Mouse (Mus musculus): Measurements from ENCODE around the gene Ccdc85c.

Gene Ccdc85c

DNA sequence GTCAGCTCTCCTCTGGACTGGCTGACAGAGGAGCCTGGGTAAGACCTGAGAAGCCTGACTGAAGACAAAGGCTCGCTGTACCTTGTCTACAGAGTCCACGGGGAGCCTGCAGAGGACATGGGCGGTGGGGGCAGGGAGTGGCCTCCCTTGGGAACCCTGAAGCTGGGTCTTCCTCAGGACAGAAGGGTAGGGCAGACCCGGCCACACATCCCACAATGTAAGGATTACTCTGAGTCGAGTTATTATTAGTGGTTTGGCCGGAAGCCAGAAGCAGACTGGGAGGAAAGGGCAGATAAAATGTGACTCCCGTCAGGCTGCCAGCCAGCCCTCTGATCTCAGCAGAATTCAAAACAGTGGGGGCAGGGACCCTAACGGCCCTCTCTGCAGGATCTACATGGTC lies 30.4 kb downstream of the Ccdc85c start:
- ATAC-seq (ENCODE audit: insufficient number of reproducible peaks, low FRiP score, low TSS enrichment), result no peak

DNA sequence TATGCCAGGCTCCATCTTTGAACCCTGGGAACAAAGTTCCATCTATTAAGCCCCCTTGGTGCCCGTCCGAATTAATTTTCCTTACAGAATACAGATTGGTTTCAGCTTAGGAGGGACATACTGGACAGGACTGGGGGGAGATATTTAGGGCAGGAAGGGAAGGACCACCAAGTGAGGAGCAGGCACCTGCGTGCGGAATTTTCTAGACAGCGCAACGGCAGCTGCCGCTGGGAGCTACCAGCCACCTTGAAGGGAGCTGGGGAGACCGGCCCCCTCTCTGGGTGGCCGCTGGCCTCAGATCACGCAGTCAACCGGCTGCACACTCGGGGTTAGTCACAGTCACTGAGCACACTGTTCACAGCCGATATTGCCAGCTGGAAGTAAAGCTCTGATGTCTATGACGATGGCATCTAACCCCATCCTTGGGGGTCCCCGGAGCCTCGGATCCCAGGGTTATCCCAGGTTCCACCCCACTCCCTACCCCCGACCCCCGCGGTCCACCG lies 32.9 kb downstream of the Ccdc85c start:
- ATAC-seq (ENCODE audit: insufficient number of reproducible peaks, low FRiP score, low TSS enrichment), result no peak

- no peak for ATAC-seq (ENCODE audit: insufficient number of reproducible peaks, low FRiP score, low TSS enrichment)
Measured at GRCm38 (mm10) chr12:108241626-108242025, 33.6 kb downstream of the Ccdc85c start.

DNA sequence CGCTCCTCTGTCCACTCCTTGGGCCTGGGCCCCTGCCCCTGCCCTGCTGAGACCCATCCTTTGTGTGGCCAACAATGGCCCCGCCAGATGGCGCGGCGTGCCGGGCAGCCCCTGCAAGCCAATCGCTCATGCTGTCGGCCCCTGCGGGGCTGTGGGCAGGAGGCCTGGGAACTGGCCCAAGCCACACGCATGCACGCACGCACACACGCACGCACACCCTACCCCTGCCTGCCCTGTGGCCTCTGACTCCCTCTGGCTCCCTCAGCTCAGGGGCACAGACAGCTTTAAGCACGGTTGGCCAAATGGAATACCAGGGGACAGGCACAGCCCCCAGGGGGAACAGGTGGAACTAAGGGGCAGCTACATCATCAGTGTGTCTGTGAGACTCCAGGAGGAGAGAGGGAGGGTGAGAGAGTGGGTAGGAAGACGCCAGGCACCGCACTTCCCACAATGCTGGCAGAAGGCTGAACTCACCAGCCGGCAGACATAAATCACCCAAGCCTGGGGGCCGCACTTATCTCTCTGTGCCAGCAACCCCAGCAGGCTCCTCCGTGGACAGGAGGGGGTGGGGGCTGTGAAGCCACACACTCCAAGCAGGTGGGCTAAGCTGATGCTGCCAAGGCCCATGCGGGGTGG lies 34.2 kb downstream of the Ccdc85c start:
- no peak for ATAC-seq (ENCODE audit: insufficient number of reproducible peaks, low FRiP score, low TSS enrichment)

GRCm38 (mm10) chr12:108240401-108240890 lies 34.8 kb downstream of the Ccdc85c start:
- ATAC-seq (ENCODE audit: insufficient number of reproducible peaks, low FRiP score, low TSS enrichment), result no peak

GRCm38 (mm10) chr12:108239441-108239840 lies 35.8 kb downstream of the Ccdc85c start:
- ATAC-seq (ENCODE audit: insufficient number of reproducible peaks, low FRiP score, low TSS enrichment), result peak; percentile 7; the same call in 1 of the 2 replicates

- no peak for ATAC-seq (ENCODE audit: insufficient number of reproducible peaks, low FRiP score, low TSS enrichment)
Measured at GRCm38 (mm10) chr12:108238395-108239035, 36.7 kb downstream of the Ccdc85c start.

DNA sequence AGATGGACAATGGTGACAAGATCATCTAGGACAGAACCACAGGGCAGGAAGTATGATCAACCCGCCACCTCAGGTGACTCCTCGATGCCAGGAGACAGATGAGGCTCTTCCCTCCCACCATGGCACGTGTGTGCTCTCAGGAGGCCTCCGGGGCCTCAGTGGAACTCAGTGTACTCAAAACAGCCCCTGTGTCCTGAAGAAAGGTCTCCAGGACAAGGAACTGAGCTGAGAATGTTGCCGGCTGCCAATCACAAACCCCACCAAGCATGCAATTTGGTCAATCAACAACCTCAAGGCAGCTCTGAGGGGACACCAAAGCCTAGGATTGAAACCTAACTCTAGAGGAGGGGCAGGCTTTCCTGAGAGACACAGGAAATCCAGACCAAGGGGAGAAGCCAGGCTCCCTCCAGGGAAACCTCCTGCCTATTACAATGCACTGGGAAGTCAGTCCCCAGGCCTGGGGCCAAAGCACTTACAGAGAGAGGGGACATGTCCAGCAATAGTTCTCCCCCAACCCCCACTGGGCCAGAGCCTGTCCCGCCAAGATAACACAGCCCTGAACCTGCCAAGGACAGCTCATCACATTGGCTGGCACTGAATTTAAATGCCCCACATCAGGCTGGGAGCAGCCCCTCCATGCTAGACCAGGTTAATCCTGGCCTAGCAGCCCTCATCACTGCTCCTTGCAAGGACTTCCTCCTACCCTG lies 37.8 kb downstream of the Ccdc85c start:
- ATAC-seq (ENCODE audit: insufficient number of reproducible peaks, low FRiP score, low TSS enrichment), result no peak

DNA sequence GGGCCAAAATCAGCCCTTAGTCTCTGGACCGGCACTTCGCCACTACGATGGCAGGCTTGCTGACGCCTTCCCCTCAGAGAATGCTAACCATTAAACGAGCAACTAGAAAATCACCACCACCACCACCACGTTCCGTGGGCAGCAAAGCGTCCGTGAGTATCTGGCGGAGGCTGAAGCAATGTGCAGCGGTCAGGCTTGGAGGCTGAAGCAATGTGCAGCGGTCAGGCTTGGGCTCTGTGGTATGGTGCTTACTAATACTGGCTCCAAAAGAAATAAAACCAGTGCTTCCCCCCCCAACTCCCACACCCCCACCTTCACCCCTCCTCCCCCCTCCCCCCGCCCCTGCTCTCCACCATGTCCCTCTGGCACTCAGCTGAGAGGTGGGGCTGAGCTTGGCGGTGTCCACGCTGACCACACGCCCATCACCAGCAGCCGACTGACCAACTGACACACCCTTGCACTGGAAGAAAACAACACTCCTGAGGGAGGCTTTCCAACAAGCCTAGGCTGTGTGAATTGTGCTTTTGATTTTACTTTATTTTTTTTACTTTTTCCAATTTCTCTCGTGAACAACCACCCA lies 39.2 kb downstream of the Ccdc85c start:
- ATAC-seq (ENCODE audit: insufficient number of reproducible peaks, low FRiP score, low TSS enrichment), result no peak

GRCm38 (mm10) chr12:108234832-108235602 lies 40.2 kb downstream of the Ccdc85c start:
- no peak for ATAC-seq (ENCODE audit: insufficient number of reproducible peaks, low FRiP score, low TSS enrichment)

DNA sequence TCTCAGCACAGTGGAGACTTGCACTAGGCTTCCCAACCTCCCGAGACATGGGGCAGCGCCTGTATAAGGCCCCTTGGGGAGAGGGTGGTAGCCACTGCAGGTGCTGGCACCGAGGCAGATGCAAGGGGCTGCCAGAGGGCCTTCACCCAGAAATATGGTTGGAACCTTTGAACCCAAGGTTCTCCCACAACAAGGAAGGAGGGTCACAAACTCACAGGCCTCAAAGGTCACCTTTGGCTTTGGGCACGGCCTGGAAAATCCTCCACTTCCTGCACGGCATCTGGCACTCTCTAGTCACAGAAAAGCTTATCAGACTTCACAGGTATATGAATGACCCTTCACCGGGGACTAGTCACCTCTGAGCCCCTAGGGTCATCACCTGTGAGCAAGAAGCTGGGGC lies 41.5 kb downstream of the Ccdc85c start:
- no peak for ATAC-seq (ENCODE audit: insufficient number of reproducible peaks, low FRiP score, low TSS enrichment)

GRCm38 (mm10) chr12:108231901-108232300 lies 43.3 kb downstream of the Ccdc85c start:
- no peak for ATAC-seq (ENCODE audit: insufficient number of reproducible peaks, low FRiP score, low TSS enrichment)

GRCm38 (mm10) chr12:108230821-108231794 lies 44.1 kb downstream of the Ccdc85c start:
- ATAC-seq (ENCODE audit: insufficient number of reproducible peaks, low FRiP score, low TSS enrichment), result no peak

GRCm38 (mm10) chr12:108230077-108230476 lies 45.1 kb downstream of the Ccdc85c start:
- ATAC-seq (ENCODE audit: insufficient number of reproducible peaks, low FRiP score, low TSS enrichment), result no peak

GRCm38 (mm10) chr12:108227527-108227926 lies 47.7 kb downstream of the Ccdc85c start:
- no peak for ATAC-seq (ENCODE audit: insufficient number of reproducible peaks, low FRiP score, low TSS enrichment)

DNA sequence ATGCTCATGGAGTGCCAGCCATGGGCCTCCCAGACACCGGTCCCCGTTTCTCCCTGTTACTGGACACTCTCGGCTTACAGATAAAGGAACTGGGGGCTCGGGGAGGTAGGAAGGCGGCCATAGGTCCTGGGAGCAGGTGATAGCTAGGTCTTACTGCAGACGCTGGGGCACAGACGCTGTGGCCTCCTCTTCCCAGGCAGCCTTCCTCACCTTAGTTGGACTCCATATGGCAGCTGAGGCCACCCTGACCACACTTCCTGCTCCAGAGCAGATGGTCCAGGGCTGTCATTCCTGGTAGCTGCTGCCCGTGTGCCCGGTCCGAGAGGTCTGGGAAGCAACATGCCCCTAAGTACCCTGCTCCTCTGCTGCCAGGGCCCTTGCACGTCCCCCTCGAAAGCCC lies 48.3 kb downstream of the Ccdc85c start:
- ATAC-seq (ENCODE audit: insufficient number of reproducible peaks, low FRiP score, low TSS enrichment), result peak; percentile 67

DNA sequence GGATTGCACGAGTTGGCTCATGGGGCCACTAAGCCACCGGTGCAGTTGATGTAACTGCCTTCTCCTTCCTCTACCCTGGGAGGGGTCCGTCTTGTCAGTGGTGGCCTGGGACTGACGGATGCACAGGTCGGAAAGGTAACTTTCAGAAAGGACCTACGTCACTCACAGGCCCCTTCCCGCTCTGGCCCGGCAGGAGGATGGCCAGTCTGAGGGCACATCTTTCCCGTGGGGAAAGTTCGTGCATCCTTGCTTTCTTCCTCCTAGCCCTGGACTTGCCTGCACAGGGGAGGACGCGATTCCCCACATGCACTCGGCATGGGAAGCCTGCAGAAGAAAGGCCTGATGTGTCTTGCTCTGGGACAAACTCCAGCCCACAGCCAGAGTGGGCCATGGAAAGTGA lies 49.0 kb downstream of the Ccdc85c start:
- no peak for ATAC-seq (ENCODE audit: insufficient number of reproducible peaks, low FRiP score, low TSS enrichment)

GRCm38 (mm10) chr12:108225781-108226180 lies 49.4 kb downstream of the Ccdc85c start:
- ATAC-seq (ENCODE audit: insufficient number of reproducible peaks, low FRiP score, low TSS enrichment), result no peak

DNA sequence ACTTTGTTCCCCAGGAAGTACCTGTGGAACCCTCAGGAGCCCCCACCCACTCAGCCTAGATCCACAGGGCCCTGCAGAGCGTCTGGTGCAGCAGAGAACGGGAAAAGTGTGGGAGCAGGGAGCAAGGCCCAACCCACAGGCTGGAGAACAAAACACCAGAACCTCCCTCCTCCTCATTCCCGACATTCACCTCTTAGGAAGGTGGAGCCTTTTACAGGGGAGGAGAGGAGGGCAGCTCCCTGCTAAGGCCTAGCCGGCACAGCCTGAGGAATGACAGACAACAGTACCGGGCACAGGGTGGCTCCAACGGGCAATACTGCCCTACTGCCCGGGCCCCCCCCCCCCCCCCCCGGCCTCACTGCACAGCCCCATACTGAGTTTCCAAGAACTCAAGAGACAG lies 51.9 kb downstream of the Ccdc85c start:
- ATAC-seq (ENCODE audit: insufficient number of reproducible peaks, low FRiP score, low TSS enrichment), result no peak

Measured in cerebellum, adult (tissue).